Mouse (Mus musculus) stomach, postnatal 0 days (tissue): ENCODE data around the gene Magi1. TPM values are rescaled to one million over a fixed set of nuclear protein-coding genes. Genes with fewer than 3 reads are reported as not detected.

Source experiments
- ATAC-seq: fragments of 200-750 bp; cut with Nextera tagmentation; 2 replicates; pipeline ENCODE4 v1.8.0; 2017; ENCODE audit not compliant: low FRiP score, low TSS enrichment
- DNase-seq: peaks from one replicate; pipeline ENCODE4 v3.0.0-alpha.2; 2016; ENCODE audit warnings: low spot score
- H3K27ac ChIP-seq: fragments of 300-500 bp; sonication (generic); replicated peaks from 2 replicates; pipeline ENCODE4 v1.5.1; 2014; ENCODE audit warnings: mild to moderate bottlenecking, control low read depth
- H3K27me3 ChIP-seq: fragments of 300-500 bp; sonication (generic); 2 replicates; pipeline ENCODE4 v1.6.1; 2014; ENCODE audit warnings: low read length; ENCODE audit not compliant: control insufficient read depth, insufficient read depth
- H3K36me3 ChIP-seq: fragments of 300-500 bp; sonication (generic); 2 replicates; pipeline ENCODE4 v1.6.1; 2014; ENCODE audit warnings: low read length, mixed read lengths; ENCODE audit not compliant: control insufficient read depth, insufficient read depth
- H3K4me1 ChIP-seq: fragments of 300-500 bp; sonication (generic); replicated peaks from 2 replicates; pipeline ENCODE4 v1.6.1; 2014; ENCODE audit warnings: antibody characterized with exemption; ENCODE audit not compliant: control insufficient read depth, insufficient read depth
- H3K4me2 ChIP-seq: fragments of 300-500 bp; sonication (generic); replicated peaks from 2 replicates; pipeline ENCODE4 v1.6.1; 2014; ENCODE audit warnings: low read depth, mild to moderate bottlenecking, control low read depth, moderate library complexity
- H3K4me3 ChIP-seq: fragments of 300-500 bp; sonication (generic); 2 replicates; pipeline ENCODE4 v1.5.1; 2014; ENCODE audit warnings: low read depth, low read length, control low read depth
- H3K9ac ChIP-seq: fragments of 300-500 bp; sonication (generic); 2 replicates; pipeline ENCODE4 v1.6.1; 2014; ENCODE audit warnings: mild to moderate bottlenecking, low read length, control low read depth, mixed read lengths
- H3K9me3 ChIP-seq: fragments of 300-500 bp; sonication (generic); 2 replicates; pipeline ENCODE4 v1.6.1; 2016; ENCODE audit warnings: low read length; ENCODE audit not compliant: control insufficient read depth
- CTCF ChIP-seq: IDR thresholded peaks from 2 replicates; pipeline ENCODE4 v1.5.1; 2016; ENCODE audit warnings: antibody characterized with exemption, low read depth, mild to moderate bottlenecking, moderate library complexity
- EP300 ChIP-seq: optimal IDR thresholded peaks from 2 replicates; pipeline ENCODE3; 2016; ENCODE audit warnings: antibody characterized with exemption
- WGBS: fragments of 180-500 bp; shearing (Covaris S2); extraction: QIAGEN DNeasy Blood & Tissue Kit; methylation state at CpG from one replicate; pipeline ENCODE4 v1.1.7; 2014; 5-methylcytosine and 5-hydroxymethylcytosine counted together
- polyA plus RNA-seq: library from polyadenylated mRNA; unstranded; fragments of >200 nt; fragmentation: Nextera tagmentation; extraction: Ambion mirVana; gene quantifications from 2 replicates; pipeline ENCODE4 v1.2.1, GENCODE M21; 2015

Magi1 gene
- polyA plus RNA-seq, 1 experiment from 2014 or later = 4.4 TPM

- Histone ChIP-seq H3K27me3 (no peaks in the 10 kb centered on the region), H3K9ac (no peak overlapping the region), H3K4me2 (no peak overlapping the region), H3K36me3 (no peaks in the 10 kb centered on the region), H3K9me3 (no peaks in the 10 kb centered on the region), H3K4me1 (no peaks in the 10 kb centered on the region), H3K27ac (no peak overlapping the region), H3K4me3 (no peak overlapping the region)
- ATAC-seq (no peak), DNase-seq (no peak)
- TF ChIP-seq CTCF (no peak), EP300 (no peak)
- 65% methylated on average over 2 of the region's 2 CpGs for WGBS
These were observed 386.2 kb downstream of the Magi1 start for GRCm38 (mm10) chr6:93897512-93897911.

- no peak overlapping the region for H3K9ac ChIP-seq
- H3K4me2 ChIP-seq = no peak overlapping the region
- TF ChIP-seq CTCF (no peak), EP300 (no peak)
- no peak for DNase-seq
- no peaks in the 10 kb centered on the region for H3K4me1 ChIP-seq
- ATAC-seq = no peak
- no peaks in the 10 kb centered on the region for H3K9me3 ChIP-seq
- no peak overlapping the region for H3K27ac ChIP-seq
- H3K4me3 ChIP-seq = no peak overlapping the region
- WGBS = 54% methylated on average over 2 of the region's 2 CpGs
- no peaks in the 10 kb centered on the region for H3K27me3 ChIP-seq
- no peaks in the 10 kb centered on the region for H3K36me3 ChIP-seq
These were observed 388.0 kb downstream of the Magi1 start for GRCm38 (mm10) chr6:93895721-93896120.

- Histone ChIP-seq H3K27ac (no peak overlapping the region), H3K36me3 (no peaks in the 10 kb centered on the region), H3K9ac (no peak overlapping the region), H3K27me3 (no peaks in the 10 kb centered on the region), H3K4me2 (no peak overlapping the region), H3K9me3 (no peaks in the 10 kb centered on the region), H3K4me1 (no peaks in the 10 kb centered on the region), H3K4me3 (no peak overlapping the region)
- WGBS = 40% methylated on average over 7 of the region's 7 CpGs
- TF ChIP-seq EP300 (no peak), CTCF (no peak)
- no peak for DNase-seq
- ATAC-seq = no peak
These were observed 389.8 kb downstream of the Magi1 start for GRCm38 (mm10) chr6:93893956-93894355.

GRCm38 (mm10) chr6:93892922-93893321 is 390.8 kb downstream of the Magi1 start:
- no peak for DNase-seq
- WGBS = 52% methylated on average over 5 of the region's 5 CpGs
- no peak overlapping the region for H3K27ac ChIP-seq
- H3K36me3 ChIP-seq = no peaks in the 10 kb centered on the region
- no peak for ATAC-seq
- H3K9ac ChIP-seq = no peak overlapping the region
- no peak for TF ChIP-seq CTCF
- H3K9me3 ChIP-seq = no peaks in the 10 kb centered on the region
- no peaks in the 10 kb centered on the region for H3K4me1 ChIP-seq
- H3K4me2 ChIP-seq = no peak overlapping the region
- no peaks in the 10 kb centered on the region for H3K27me3 ChIP-seq
- H3K4me3 ChIP-seq = no peak overlapping the region

- Histone ChIP-seq H3K4me3 (no peak overlapping the region), H3K9ac (no peak overlapping the region), H3K27me3 (no peaks in the 10 kb centered on the region), H3K36me3 (no peaks in the 10 kb centered on the region), H3K9me3 (no peaks in the 10 kb centered on the region), H3K27ac (no peak overlapping the region), H3K4me1 (no peaks in the 10 kb centered on the region), H3K4me2 (no peak overlapping the region)
- DNase-seq (no peak), ATAC-seq (no peak)
- WGBS = 91% methylated on average over 3 of the region's 3 CpGs
- no peak for TF ChIP-seq CTCF
These were observed 393.7 kb downstream of the Magi1 start for GRCm38 (mm10) chr6:93890011-93890410.

GRCm38 (mm10) chr6:93877337-93877736 is 406.4 kb downstream of the Magi1 start:
- no peak overlapping the region for H3K4me3 ChIP-seq
- H3K36me3 ChIP-seq = no peaks in the 10 kb centered on the region
- no peaks in the 10 kb centered on the region for H3K27me3 ChIP-seq
- WGBS = 75% methylated on average over 4 of the region's 4 CpGs
- DNase-seq (no peak), ATAC-seq (no peak)
- TF ChIP-seq CTCF = no peak
- H3K27ac ChIP-seq = no peak overlapping the region
- H3K4me1 ChIP-seq = no peaks in the 10 kb centered on the region
- H3K4me2 ChIP-seq = no peak overlapping the region
- no peaks in the 10 kb centered on the region for H3K9me3 ChIP-seq
- H3K9ac ChIP-seq = no peak overlapping the region

- 83% methylated on average over 2 of the region's 2 CpGs for WGBS
- H3K27ac ChIP-seq = no peak overlapping the region
- TF ChIP-seq CTCF (no peak), EP300 (no peak)
- H3K4me3 ChIP-seq = no peak overlapping the region
- no peak overlapping the region for H3K9ac ChIP-seq
- H3K9me3 ChIP-seq = no peaks in the 10 kb centered on the region
- no peaks in the 10 kb centered on the region for H3K36me3 ChIP-seq
- ATAC-seq = no peak
- DNase-seq = no peak
- H3K27me3 ChIP-seq = no peaks in the 10 kb centered on the region
- no peaks in the 10 kb centered on the region for H3K4me1 ChIP-seq
- H3K4me2 ChIP-seq = no peak overlapping the region
These were observed 408.8 kb downstream of the Magi1 start for GRCm38 (mm10) chr6:93874936-93875335.
